Mouse (Mus musculus) CH12.LX (cell line): ENCODE measurements around the gene Clmn. TPM values are rescaled to one million over a fixed set of nuclear protein-coding genes. Genes with fewer than 3 reads are reported as not detected.

ENCODE experiments used
- DNase-seq: peaks from one replicate; pipeline ENCODE4 v3.0.0-alpha.2; 2013; ENCODE audit errors: extremely low read depth
- H3K27ac ChIP-seq: 2 replicates; pipeline ENCODE4 v1.5.1; 2012; ENCODE audit warnings: low read depth, mild to moderate bottlenecking, control low read depth, moderate library complexity; ENCODE audit not compliant: insufficient read depth
- H3K27me3 ChIP-seq: replicated peaks from 2 replicates; pipeline ENCODE3; 2012; ENCODE audit warnings: inconsistent platforms
- H3K36me3 ChIP-seq, 2 experiments: replicated peaks in 1 of 2; 2 replicates each; pipeline versions ENCODE3 to v1.6.1; 2012; ENCODE audit warnings: inconsistent platforms in 1 of 2, low read length in 1 of 2, mild to moderate bottlenecking in 1 of 2, mixed read lengths in 1 of 2, moderate library complexity in 1 of 2; ENCODE audit not compliant: control insufficient read depth in 1 of 2, insufficient read depth in 1 of 2
- H3K4me1 ChIP-seq, 2 experiments: 2 replicates each; pipeline ENCODE4 v1.6.1; 2012; ENCODE audit warnings: inconsistent platforms in 1 of 2, moderate library complexity in 1 of 2; ENCODE audit not compliant: insufficient read depth in 2 of 2, control insufficient read depth in 1 of 2
- H3K4me2 ChIP-seq: 2 replicates; pipeline ENCODE4 v1.6.1; 2012; ENCODE audit warnings: low read depth, mild to moderate bottlenecking, control low read depth; ENCODE audit not compliant: poor library complexity, insufficient read depth, severe bottlenecking
- H3K4me3 ChIP-seq, 3 experiments: fragments of 150-350 bp in 1 of 3; sonication (generic) in 1 of 3; replicated peaks in 1 of 3; 2 replicates each; pipeline versions ENCODE3 to v1.5.1; 2011 to 2012; ENCODE audit warnings: low read depth in 2 of 3, low read length in 2 of 3, mild to moderate bottlenecking in 2 of 3, moderate library complexity in 2 of 3, control low read depth in 1 of 3, improper control_type of control experiment in 1 of 3, inconsistent platforms in 1 of 3, mixed read lengths in 1 of 3; ENCODE audit not compliant: poor library complexity in 1 of 3
- H3K79me2 ChIP-seq: replicated peaks from 2 replicates; pipeline ENCODE4 v1.6.1; 2012; ENCODE audit warnings: mild to moderate bottlenecking, moderate library complexity; ENCODE audit not compliant: control insufficient read depth, poor library complexity, insufficient read depth, severe bottlenecking; ENCODE audit errors: extremely low read depth
- H3K9ac ChIP-seq: 2 replicates; pipeline ENCODE4 v1.6.1; 2012; ENCODE audit warnings: low read depth, mild to moderate bottlenecking, control low read depth, moderate library complexity; ENCODE audit not compliant: insufficient read depth
- H3K9me3 ChIP-seq: replicated peaks from 2 replicates; pipeline ENCODE3; 2012; ENCODE audit warnings: low read length, inconsistent platforms, mixed read lengths
- CTCF ChIP-seq, 2 experiments: IDR thresholded peaks in 1 of 2; conservative IDR thresholded peaks in 1 of 2; 2 replicates each; pipeline ENCODE4 v1.5.1; 2011 to 2012; ENCODE audit warnings: low read depth in 2 of 2, low read length in 2 of 2, improper control_type of control experiment in 1 of 2, inconsistent platforms in 1 of 2, mild to moderate bottlenecking in 1 of 2, moderate library complexity in 1 of 2
- ELF1 ChIP-seq: IDR thresholded peaks from 2 replicates; pipeline ENCODE4 v1.6.1; 2014; ENCODE audit warnings: low read depth, mild to moderate bottlenecking, inconsistent platforms, low read length, improper control_type of control experiment
- KAT2A ChIP-seq: IDR thresholded peaks from 2 replicates; pipeline ENCODE4 v1.6.1; 2012; ENCODE audit warnings: low read length, improper control_type of control experiment, inconsistent platforms; ENCODE audit not compliant: insufficient replicate concordance
- MAFK ChIP-seq: IDR thresholded peaks from 2 replicates; pipeline ENCODE4 v1.6.1; 2011; ENCODE audit warnings: low read length, improper control_type of control experiment; ENCODE audit not compliant: insufficient replicate concordance
- MEF2A ChIP-seq: IDR thresholded peaks from 2 replicates; pipeline ENCODE4 v1.6.1; 2014; ENCODE audit warnings: low read depth, mild to moderate bottlenecking, inconsistent platforms, low read length, improper control_type of control experiment, borderline replicate concordance
- MYC ChIP-seq: IDR thresholded peaks from 2 replicates; pipeline ENCODE4 v1.6.1; 2011; ENCODE audit warnings: low read depth, mild to moderate bottlenecking, improper control_type of control experiment, low read length
- PAX5 ChIP-seq: IDR thresholded peaks from 2 replicates; pipeline ENCODE4 v1.6.1; 2012; ENCODE audit warnings: low read length, inconsistent platforms, mixed read lengths
- POLR2AphosphoS2 ChIP-seq: IDR thresholded peaks from 2 replicates; pipeline ENCODE4 v1.6.1; 2011; ENCODE audit warnings: low read depth, low read length, improper control_type of control experiment
- SMC3 ChIP-seq: IDR thresholded peaks from 2 replicates; pipeline ENCODE4 v1.6.1; 2011; ENCODE audit warnings: low read depth, low read length, improper control_type of control experiment
- TBP ChIP-seq: conservative IDR thresholded peaks from 2 replicates; pipeline ENCODE4 v1.6.1; 2011; ENCODE audit warnings: low read depth, low read length, improper control_type of control experiment
- TCF12 ChIP-seq: IDR thresholded peaks from 2 replicates; pipeline ENCODE4 v1.6.1; 2014; ENCODE audit warnings: low read depth, mild to moderate bottlenecking, inconsistent platforms, low read length, improper control_type of control experiment
- ZKSCAN1 ChIP-seq: IDR thresholded peaks from 2 replicates; pipeline ENCODE4 v1.6.1; 2012; ENCODE audit warnings: low read depth, inconsistent platforms, low read length, improper control_type of control experiment, borderline replicate concordance
- dilution Hi-C: fragments of 300-500 bp; cut with MboI; formaldehyde crosslinking; loops from 2 replicates; pipeline ENCODE4 v1.14.3; 2020; ENCODE audit warnings: low sequenced_read_pairs; ENCODE audit not compliant: extremely low pct_unique_long_range_greater_than_20kb, extremely low pct_ligation_motif_present
- in situ Hi-C: fragments of 300-500 bp; cut with MboI; formaldehyde crosslinking; loops from 3 replicates; pipeline ENCODE4 v1.14.3; 2019; ENCODE audit warnings: low sequenced_read_pairs, low pct_ligation_motif_present, low pct_unique_long_range_greater_than_20kb, mixed read lengths
- polyA plus RNA-seq: library from polyadenylated mRNA; unstranded; fragments of >175 nt; gene quantifications from 2 replicates; pipeline ENCODE4 v1.2.1, GENCODE M21; 2012; ENCODE audit warnings: low read depth; ENCODE audit not compliant: insufficient read length
- total RNA-seq, 2 experiments: library from RNA; depleted of rRNA; stranded (reverse); fragments of 300-350 nt in 1 of 2; fragments of >200 nt in 1 of 2; gene quantifications; 2 replicates each; pipeline ENCODE4 v1.2.3; 2012 to 2014

The Clmn gene
- total and polyA plus RNA-seq, 3 experiments, result not detected

DNA sequence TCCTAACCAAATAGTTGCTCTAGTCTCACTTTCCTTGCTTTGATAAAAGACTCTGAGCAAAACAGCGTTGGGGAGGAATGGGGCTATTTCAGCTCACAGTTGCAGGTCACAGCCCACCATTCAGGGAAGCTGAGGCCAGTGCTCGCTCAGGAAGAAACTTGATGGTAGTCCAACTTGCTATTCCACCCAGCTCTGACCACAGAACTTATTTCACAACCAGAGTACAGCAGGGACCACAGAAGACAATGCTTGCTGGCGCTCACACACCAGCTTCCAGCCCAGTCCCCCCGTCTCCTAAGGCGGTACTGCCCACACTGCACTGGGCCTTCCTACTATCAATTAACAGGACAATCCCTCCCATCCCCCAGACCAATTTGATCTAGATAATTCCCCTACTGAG is 149.4 kb downstream of the Clmn start:
- in situ Hi-C loops, result no loop called here
- dilution Hi-C loops, result no loop called here
- no peak for DNase-seq
- no peak overlapping the region for H3K4me2 ChIP-seq
- H3K4me1 ChIP-seq, result no peaks in the 10 kb centered on the region
- no peak overlapping the region for H3K27ac ChIP-seq
- H3K4me3 ChIP-seq, result no peak overlapping the region
- no peaks in the 10 kb centered on the region for H3K27me3 ChIP-seq
- no peaks in the 10 kb centered on the region; the same call in 1 of the 2 replicates for H3K79me2 ChIP-seq
- H3K9me3 ChIP-seq, result no peaks in the 10 kb centered on the region
- H3K9ac ChIP-seq, result no peak overlapping the region
- TF ChIP-seq TBP (no peak), POLR2AphosphoS2 (no peak), CTCF (conservative IDR thresholded peaks at IDR 0.05 in 1 of 2, IDR thresholded peaks at IDR 0.05 in 1 of 2; ENCODE audit: low read depth in 2 of 2, low read length in 2 of 2) (no peak), ZKSCAN1 (no peak), TCF12 (no peak), SMC3 (no peak), MEF2A (no peak), ELF1 (no peak), MYC (no peak), KAT2A (no peak), PAX5 (no peak), MAFK (no peak)
- H3K36me3 ChIP-seq, result peaks cover 37 to 91% of the 10 kb centered on the region in 2 experiments

Other genes starting within 250 kb of the Clmn start
- gene Dicer1, start 113.1 kb downstream of the Clmn start, total RNA-seq (2012; rRNA removed), result 22.0 and 27.8 TPM in 2 replicates
- gene Dicer1, start 113.1 kb downstream of the Clmn start, total RNA-seq (2014; rRNA removed), result 22.3 and 23.2 TPM in 2 replicates
- gene Dicer1, start 113.1 kb downstream of the Clmn start, polyA plus RNA-seq, result 36.2 and 41.1 TPM in 2 replicates
- 16.6 and 18.7 TPM in 2 replicates for gene Syne3, start 144.7 kb upstream of the Clmn start, total RNA-seq (2012; rRNA removed)
- gene Syne3, start 144.7 kb upstream of the Clmn start, total RNA-seq (2014; rRNA removed), result 5.3 and 5.5 TPM in 2 replicates
- 7.3 and 7.5 TPM in 2 replicates for gene Syne3, start 144.7 kb upstream of the Clmn start, polyA plus RNA-seq
- 38.5 and 51.6 TPM in 2 replicates for gene Glrx5, start 167.6 kb upstream of the Clmn start, total RNA-seq (2012; rRNA removed)
- 72.8 and 79.5 TPM in 2 replicates for gene Glrx5, start 167.6 kb upstream of the Clmn start, total RNA-seq (2014; rRNA removed)
- 112 and 123 TPM in 2 replicates for gene Glrx5, start 167.6 kb upstream of the Clmn start, polyA plus RNA-seq